Mouse (Mus musculus): ENCODE measurements around the gene Nelfe.

DNA sequence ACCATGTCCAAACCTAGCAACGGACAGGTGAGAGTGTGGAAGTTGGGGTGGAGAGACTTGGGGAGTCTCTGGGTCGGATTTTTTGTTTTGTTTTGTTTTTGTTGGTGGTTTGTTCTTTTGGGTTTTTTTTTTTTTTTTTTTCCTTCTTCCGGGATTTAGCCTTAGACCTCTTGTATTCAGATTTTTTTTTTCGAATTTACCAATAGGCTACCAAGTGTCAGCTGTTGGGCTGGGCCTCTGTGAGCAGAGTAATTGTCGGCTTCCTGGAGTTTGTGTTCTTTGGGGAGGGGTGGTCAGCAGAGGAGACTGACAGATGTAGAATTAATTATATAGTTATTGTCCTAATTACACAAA, 49.7 kb downstream of the Nelfe start:
- TF ChIP-seq MAFK (IDR thresholded peaks at IDR 0.05; ENCODE audit: insufficient read depth, low read depth, low read length), result no peak
- peak; percentile 82 for TF ChIP-seq ZNF384 (IDR thresholded peaks at IDR 0.05; ENCODE audit: low read depth, low read length)
- TF ChIP-seq HCFC1 (IDR thresholded peaks at IDR 0.05; ENCODE audit: borderline replicate concordance, insufficient read depth, low read length), result no peak
- no peak for TF ChIP-seq CHD2 (IDR thresholded peaks at IDR 0.05; ENCODE audit: low read depth, low read length)
